Mouse (Mus musculus): ENCODE measurements around the gene Frmd6.

GRCm38 (mm10) chr12:70795389-70795711 lies 30.0 kb upstream of the Frmd6 start:
- TF ChIP-seq CTCF (IDR thresholded peaks at IDR 0.05; ENCODE audit: extremely low read depth, insufficient read length, insufficient replicate concordance, low read depth, low read length) (no peak), POLR2A (IDR thresholded peaks at IDR 0.05; ENCODE audit: low read depth, low read length) (no peak)
